Mouse (Mus musculus): ENCODE data around the gene Gtf2ird1. TPM values are rescaled to one million over a fixed set of nuclear protein-coding genes. Genes with fewer than 3 reads are reported as not detected.
"Not testable (repeated sequence)": the region's sequence is repeated elsewhere in the genome, so short reads cannot be mapped to it uniquely, and the experiment has no call there.

Gtf2ird1 gene
- polyA plus RNA-seq, 1 experiment from 2014 or later = 67.5 TPM

DNA sequence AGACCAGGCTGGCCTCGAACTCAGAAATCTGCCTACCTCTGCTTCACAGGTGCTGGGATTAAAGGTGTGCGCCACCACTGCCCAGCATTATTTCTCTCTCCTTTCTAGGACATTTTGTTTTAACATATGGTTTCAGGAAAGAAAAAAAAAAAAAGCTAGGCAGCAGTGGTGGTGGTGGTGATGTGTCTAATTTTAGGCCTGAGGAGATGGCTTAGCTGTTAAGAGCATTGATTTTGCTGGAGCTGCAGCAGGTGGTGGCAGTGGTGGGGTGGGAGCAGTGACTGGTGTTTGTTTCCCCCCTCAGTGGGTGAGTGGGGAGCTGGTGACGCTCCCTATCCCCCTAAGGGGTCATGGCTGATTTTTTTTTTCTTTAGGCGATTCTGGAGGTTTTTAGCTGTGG is 103.4 kb downstream of the Gtf2ird1 start:
- no peak overlapping the region for H3K4me3 ChIP-seq (ENCODE audit: low read length)
- H3K36me3 ChIP-seq (ENCODE audit: control insufficient read depth, insufficient read depth, low read length) = peaks cover under 1% of the 10 kb centered on the region
- no peaks in the 10 kb centered on the region for H3K9me3 ChIP-seq (ENCODE audit: control insufficient read depth, low read length)
- WGBS = 78% methylated on average over 4 of the region's 4 CpGs
- H3K4me1 ChIP-seq (replicated peaks; ENCODE audit: control insufficient read depth, insufficient read depth, low read length) = peaks cover 15% of the 10 kb centered on the region
- no peak overlapping the region for H3K4me2 ChIP-seq (ENCODE audit: low read depth, low read length)
- no peaks in the 10 kb centered on the region for H3K27me3 ChIP-seq (ENCODE audit: control insufficient read depth, insufficient read depth, low read depth, low read length)
- ATAC-seq (ENCODE audit: low read depth) = no peak
- H3K27ac ChIP-seq (ENCODE audit: low read length) = no peak overlapping the region
- H3K9ac ChIP-seq (ENCODE audit: low read length) = no peak overlapping the region

DNA sequence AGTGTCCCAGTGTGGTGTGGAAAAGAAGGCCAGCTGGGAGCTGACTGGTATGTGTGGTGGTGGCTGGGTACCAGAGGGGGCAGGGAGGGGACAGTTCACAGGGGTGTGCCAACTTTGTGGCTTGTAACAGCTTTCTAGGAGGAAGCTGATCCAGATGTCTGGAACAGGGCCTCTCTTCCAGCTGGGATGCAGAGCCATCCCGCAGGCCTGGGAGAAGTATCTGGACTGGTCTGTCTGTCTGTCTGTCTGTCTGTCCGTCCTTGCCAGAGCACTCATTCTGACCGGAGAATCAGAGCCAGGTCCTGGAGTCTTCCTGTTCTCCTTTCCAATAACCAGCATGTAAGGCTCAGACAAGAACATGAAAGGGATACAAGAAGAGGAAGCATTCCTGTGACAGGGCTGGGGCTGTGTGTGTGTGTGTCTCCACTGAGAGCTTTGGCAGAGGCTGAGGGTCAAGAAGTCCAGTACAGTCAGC is 104.0 kb downstream of the Gtf2ird1 start:
- Histone ChIP-seq H3K27me3 (ENCODE audit: control insufficient read depth, insufficient read depth, low read depth, low read length) (no peaks in the 10 kb centered on the region), H3K36me3 (ENCODE audit: control insufficient read depth, insufficient read depth, low read length) (no peaks in the 10 kb centered on the region), H3K4me2 (ENCODE audit: low read depth, low read length) (no peak overlapping the region), H3K27ac (ENCODE audit: low read length) (peak overlapping the region; percentile 43; the same call in 1 of the 2 replicates), H3K9me3 (ENCODE audit: control insufficient read depth, low read length) (no peaks in the 10 kb centered on the region), H3K4me1 (replicated peaks; ENCODE audit: control insufficient read depth, insufficient read depth, low read length) (peaks cover 15% of the 10 kb centered on the region), H3K4me3 (ENCODE audit: low read length) (no peak overlapping the region), H3K9ac (ENCODE audit: low read length) (no peak overlapping the region)
- peak; percentile 47; the same call in 1 of the 2 replicates for ATAC-seq (ENCODE audit: low read depth)
- WGBS = 54% methylated on average over 3 of the region's 3 CpGs

DNA sequence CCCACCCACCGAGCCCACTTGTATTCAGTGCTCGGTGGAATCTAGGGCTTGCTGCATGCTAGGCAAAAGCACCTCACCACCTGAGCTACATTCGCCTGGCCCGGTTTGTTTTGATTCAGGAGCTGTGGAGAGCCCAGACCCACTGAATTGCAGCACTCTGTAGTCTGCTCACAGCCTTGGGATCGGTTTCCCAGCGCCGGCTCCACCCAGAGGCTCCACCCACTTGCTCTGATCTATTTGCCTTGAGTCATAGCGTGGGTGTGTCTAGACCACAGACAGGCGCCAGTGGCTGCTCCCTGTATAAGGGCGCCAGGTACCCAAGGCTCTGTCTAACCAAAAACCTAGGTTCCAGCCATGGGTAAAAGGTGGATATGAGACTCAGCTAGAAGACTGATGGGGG is 105.9 kb downstream of the Gtf2ird1 start:
- no peaks in the 10 kb centered on the region for H3K36me3 ChIP-seq (ENCODE audit: control insufficient read depth, insufficient read depth, low read length)
- no peaks in the 10 kb centered on the region for H3K9me3 ChIP-seq (ENCODE audit: control insufficient read depth, low read length)
- H3K4me1 ChIP-seq (replicated peaks; ENCODE audit: control insufficient read depth, insufficient read depth, low read length) = peaks cover 15% of the 10 kb centered on the region
- H3K9ac ChIP-seq (ENCODE audit: low read length) = no peak overlapping the region
- H3K4me3 ChIP-seq (ENCODE audit: low read length) = 0 out of 2 replicates have a peak overlapping the region, but pooled peaks have one; percentile 11
- H3K27ac ChIP-seq (ENCODE audit: low read length) = no peak overlapping the region
- WGBS = 9% methylated on average over 10 of the region's 10 CpGs
- H3K4me2 ChIP-seq (ENCODE audit: low read depth, low read length) = peak overlapping the region; percentile 42
- H3K27me3 ChIP-seq (ENCODE audit: control insufficient read depth, insufficient read depth, low read depth, low read length) = no peaks in the 10 kb centered on the region
- peak; percentile 87 for ATAC-seq (ENCODE audit: low read depth)

DNA sequence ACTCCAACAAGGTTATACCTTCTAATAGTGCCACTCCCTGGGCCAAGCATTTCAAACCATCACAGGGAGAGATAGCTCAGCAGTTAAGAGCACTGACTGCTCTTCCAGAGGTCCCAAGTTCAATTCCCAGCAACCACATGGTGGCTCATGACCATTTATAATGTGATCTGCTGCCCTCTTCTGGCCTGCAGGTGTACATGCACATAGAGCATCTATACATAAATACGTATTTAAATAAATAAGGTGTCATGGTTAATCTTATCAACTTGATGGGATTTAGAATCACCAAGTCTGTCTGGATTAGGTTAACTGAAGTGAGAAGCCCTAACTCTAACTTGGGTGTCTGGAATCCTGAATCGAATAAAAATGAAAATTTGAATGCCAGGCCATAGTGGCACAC is 109.5 kb downstream of the Gtf2ird1 start:
- WGBS = 71% methylated on average over 2 of the region's 2 CpGs
- H3K9ac ChIP-seq (ENCODE audit: low read length) = no peak overlapping the region
- H3K4me3 ChIP-seq (ENCODE audit: low read length) = no peak overlapping the region
- H3K9me3 ChIP-seq (ENCODE audit: control insufficient read depth, low read length) = no peaks in the 10 kb centered on the region
- H3K4me1 ChIP-seq (replicated peaks; ENCODE audit: control insufficient read depth, insufficient read depth, low read length) = peaks cover 9% of the 10 kb centered on the region
- no peak overlapping the region for H3K27ac ChIP-seq (ENCODE audit: low read length)
- H3K27me3 ChIP-seq (ENCODE audit: control insufficient read depth, insufficient read depth, low read depth, low read length) = no peaks in the 10 kb centered on the region
- no peak overlapping the region for H3K4me2 ChIP-seq (ENCODE audit: low read depth, low read length)
- H3K36me3 ChIP-seq (ENCODE audit: control insufficient read depth, insufficient read depth, low read length) = no peaks in the 10 kb centered on the region
- ATAC-seq (ENCODE audit: low read depth) = no peak

DNA sequence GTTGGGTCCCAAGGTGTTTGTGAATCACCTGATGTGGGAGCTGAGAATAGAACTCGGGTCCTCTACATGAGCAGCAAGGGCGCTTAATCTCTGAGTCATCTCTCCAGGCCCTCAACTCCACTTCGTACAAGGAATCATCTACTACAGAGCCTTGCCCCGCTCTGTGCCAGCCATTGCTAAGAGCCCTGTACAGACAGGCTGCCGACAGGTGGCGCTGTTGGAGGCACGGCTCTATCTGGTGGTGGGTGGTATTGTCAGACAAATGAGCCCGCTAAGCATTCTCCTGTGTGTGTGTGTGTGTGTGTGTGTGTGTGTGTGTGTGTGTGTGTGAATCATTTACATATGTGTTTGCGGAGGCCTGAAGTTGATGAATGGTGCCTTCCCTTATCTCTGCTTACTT is 111.1 kb downstream of the Gtf2ird1 start:
- 75% methylated on average over 9 of the region's 9 CpGs for WGBS
- Histone ChIP-seq H3K27ac (ENCODE audit: low read length) (no peak overlapping the region), H3K36me3 (ENCODE audit: control insufficient read depth, insufficient read depth, low read length) (no peaks in the 10 kb centered on the region), H3K4me1 (replicated peaks; ENCODE audit: control insufficient read depth, insufficient read depth, low read length) (peaks cover 2% of the 10 kb centered on the region), H3K4me3 (ENCODE audit: low read length) (no peak overlapping the region), H3K9ac (ENCODE audit: low read length) (no peak overlapping the region), H3K4me2 (ENCODE audit: low read depth, low read length) (no peak overlapping the region), H3K9me3 (ENCODE audit: control insufficient read depth, low read length) (no peaks in the 10 kb centered on the region), H3K27me3 (ENCODE audit: control insufficient read depth, insufficient read depth, low read depth, low read length) (no peaks in the 10 kb centered on the region)
- ATAC-seq (ENCODE audit: low read depth) = no peak

DNA sequence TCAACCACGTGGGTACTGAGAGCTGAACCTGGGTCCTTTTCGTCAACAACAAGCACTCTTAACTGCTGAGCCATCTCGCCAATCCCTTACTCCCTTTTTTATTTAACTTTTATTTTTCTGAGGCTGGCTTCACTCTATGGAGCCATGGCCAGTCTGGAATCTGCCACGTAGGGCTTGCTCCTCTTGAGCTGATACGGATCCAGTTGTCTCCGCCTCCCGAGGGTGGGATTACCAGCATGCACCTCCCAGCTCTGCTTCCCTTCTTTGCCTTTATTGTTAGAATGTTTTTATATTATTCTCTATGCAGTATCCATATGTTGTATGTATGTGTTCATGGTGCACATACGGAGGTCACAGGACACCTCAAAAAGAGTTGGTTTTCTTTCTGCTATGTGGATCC is 112.4 kb downstream of the Gtf2ird1 start:
- no peak overlapping the region for H3K9ac ChIP-seq (ENCODE audit: low read length)
- 75% methylated on average over 8 of the region's 8 CpGs for WGBS
- H3K27ac ChIP-seq (ENCODE audit: low read length) = no peak overlapping the region
- no peaks in the 10 kb centered on the region for H3K4me1 ChIP-seq (replicated peaks; ENCODE audit: control insufficient read depth, insufficient read depth, low read length)
- no peaks in the 10 kb centered on the region for H3K36me3 ChIP-seq (ENCODE audit: control insufficient read depth, insufficient read depth, low read length)
- no peak for ATAC-seq (ENCODE audit: low read depth)
- H3K27me3 ChIP-seq (ENCODE audit: control insufficient read depth, insufficient read depth, low read depth, low read length) = no peaks in the 10 kb centered on the region
- no peak overlapping the region for H3K4me2 ChIP-seq (ENCODE audit: low read depth, low read length)
- H3K4me3 ChIP-seq (ENCODE audit: low read length) = no peak overlapping the region
- H3K9me3 ChIP-seq (ENCODE audit: control insufficient read depth, low read length) = no peaks in the 10 kb centered on the region

DNA sequence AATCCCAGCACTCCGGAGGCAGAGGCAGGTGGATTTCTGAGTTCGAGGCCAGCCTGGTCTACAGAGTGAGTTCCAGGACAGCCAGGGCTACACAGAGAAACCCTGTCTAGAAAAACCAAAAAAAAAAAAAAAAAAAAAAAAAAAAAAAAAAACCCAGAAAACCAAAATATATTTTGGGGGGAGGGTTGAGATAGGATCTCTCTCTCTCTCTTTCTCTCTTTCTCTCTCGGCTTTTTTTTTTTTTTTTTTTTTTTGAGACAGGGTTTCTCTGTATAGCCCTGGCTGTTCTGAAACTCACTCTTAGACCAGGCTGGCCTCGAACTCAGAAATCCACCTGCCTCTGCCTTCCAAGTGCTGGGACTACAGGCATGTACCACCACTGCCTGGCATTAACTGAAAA is 113.0 kb downstream of the Gtf2ird1 start:
- not testable (repeated sequence) for H3K27ac ChIP-seq (ENCODE audit: low read length); ATAC-seq (ENCODE audit: low read depth); H3K4me2 ChIP-seq (ENCODE audit: low read depth, low read length); H3K4me3 ChIP-seq (ENCODE audit: low read length); H3K27me3 ChIP-seq (ENCODE audit: control insufficient read depth, insufficient read depth, low read depth, low read length); H3K9ac ChIP-seq (ENCODE audit: low read length); H3K36me3 ChIP-seq (ENCODE audit: control insufficient read depth, insufficient read depth, low read length); H3K4me1 ChIP-seq (replicated peaks; ENCODE audit: control insufficient read depth, insufficient read depth, low read length); H3K9me3 ChIP-seq (ENCODE audit: control insufficient read depth, low read length)
- 95% methylated on average over 3 of the region's 4 CpGs for WGBS

DNA sequence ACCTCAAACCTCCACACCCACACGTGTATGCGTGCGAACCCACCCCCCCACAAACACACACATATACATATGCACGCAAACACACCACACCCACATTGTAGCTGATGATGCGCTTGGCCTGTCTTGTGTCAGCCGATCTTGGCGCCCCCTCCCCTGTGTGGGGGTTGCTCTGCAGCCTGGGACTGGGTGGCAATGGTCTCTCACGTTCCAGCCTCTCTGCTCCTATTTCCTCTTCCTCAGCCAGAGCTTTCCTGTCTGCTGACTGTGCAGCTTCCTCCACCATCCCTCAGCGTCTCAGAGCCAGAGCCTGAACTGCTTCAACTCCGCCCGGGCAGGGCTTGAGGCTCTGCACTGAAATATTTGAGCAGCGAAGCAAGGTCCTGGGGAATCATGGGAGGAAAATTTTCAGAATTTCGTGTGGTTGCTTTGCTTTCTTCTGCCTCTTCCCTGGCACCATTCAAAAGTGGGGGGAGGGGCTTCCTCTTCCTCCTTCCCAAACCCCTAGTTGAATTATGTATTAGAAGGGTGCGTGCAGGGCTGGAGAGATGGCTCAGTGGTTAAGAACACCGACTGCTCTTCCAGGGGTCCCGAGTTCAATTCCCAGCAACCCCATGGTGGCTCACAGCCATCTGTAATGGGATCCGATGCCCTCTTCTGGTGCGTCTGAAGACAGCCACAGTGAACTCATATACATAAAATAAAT is 113.9 kb downstream of the Gtf2ird1 start:
- Histone ChIP-seq H3K9me3 (ENCODE audit: control insufficient read depth, low read length) (no peaks in the 10 kb centered on the region), H3K9ac (ENCODE audit: low read length) (no peak overlapping the region), H3K4me3 (ENCODE audit: low read length) (no peak overlapping the region), H3K36me3 (ENCODE audit: control insufficient read depth, insufficient read depth, low read length) (no peaks in the 10 kb centered on the region), H3K4me1 (replicated peaks; ENCODE audit: control insufficient read depth, insufficient read depth, low read length) (no peaks in the 10 kb centered on the region), H3K27ac (ENCODE audit: low read length) (no peak overlapping the region), H3K4me2 (ENCODE audit: low read depth, low read length) (0 out of 2 replicates have a peak overlapping the region, but pooled peaks have one; percentile 2), H3K27me3 (ENCODE audit: control insufficient read depth, insufficient read depth, low read depth, low read length) (no peaks in the 10 kb centered on the region)
- peak; percentile 80 for ATAC-seq (ENCODE audit: low read depth)
- 64% methylated on average over 18 of the region's 18 CpGs for WGBS

DNA sequence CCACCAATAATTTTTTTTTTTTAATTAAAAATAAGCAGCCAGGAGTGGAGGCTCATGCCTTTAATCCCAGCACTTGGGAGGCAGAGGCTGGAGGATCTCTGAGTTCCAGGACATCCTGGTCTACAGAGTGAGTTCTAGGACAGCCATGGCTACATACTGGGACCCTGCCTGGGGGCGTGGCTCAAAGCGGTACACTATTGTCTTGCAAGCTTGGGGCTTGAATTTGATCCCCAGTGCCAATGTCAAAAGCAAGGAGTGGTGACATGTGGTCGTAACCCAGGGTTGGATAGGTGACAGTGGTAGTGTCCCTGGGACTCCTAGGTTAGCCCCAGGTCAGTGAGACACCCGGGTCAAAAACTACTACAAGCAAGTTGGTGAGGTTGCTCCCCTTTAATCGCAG is 114.8 kb downstream of the Gtf2ird1 start:
- WGBS = 90% methylated on average over 5 of the region's 5 CpGs
- Histone ChIP-seq H3K4me2 (ENCODE audit: low read depth, low read length) (no peak overlapping the region), H3K4me3 (ENCODE audit: low read length) (no peak overlapping the region), H3K36me3 (ENCODE audit: control insufficient read depth, insufficient read depth, low read length) (no peaks in the 10 kb centered on the region), H3K4me1 (replicated peaks; ENCODE audit: control insufficient read depth, insufficient read depth, low read length) (no peaks in the 10 kb centered on the region), H3K27me3 (ENCODE audit: control insufficient read depth, insufficient read depth, low read depth, low read length) (no peaks in the 10 kb centered on the region), H3K9me3 (ENCODE audit: control insufficient read depth, low read length) (no peaks in the 10 kb centered on the region), H3K9ac (ENCODE audit: low read length) (no peak overlapping the region), H3K27ac (ENCODE audit: low read length) (no peak overlapping the region)
- ATAC-seq (ENCODE audit: low read depth) = no peak
